Mouse (Mus musculus) small intestine, adult 2 months (tissue): ENCODE data around the gene Ranbp1. TPM values are rescaled to one million over a fixed set of nuclear protein-coding genes. Genes with fewer than 3 reads are reported as not detected.
A peak's percentile ranks its signal among the peaks of the same experiment; 100 is the strongest.

Source experiments
- H3K27ac ChIP-seq: fragments of 200-500 bp; 2 replicates; pipeline ENCODE4 v1.5.1; 2012; ENCODE audit warnings: low read depth, low read length, control low read depth, inconsistent platforms; ENCODE audit not compliant: insufficient read depth
- H3K27me3 ChIP-seq: fragments of 200-500 bp; 2 replicates; pipeline ENCODE4 v1.6.1; 2012; ENCODE audit warnings: mild to moderate bottlenecking, moderate library complexity, low read length, inconsistent platforms; ENCODE audit not compliant: control insufficient read depth, insufficient read depth
- H3K36me3 ChIP-seq: fragments of 200-500 bp; 2 replicates; pipeline ENCODE4 v1.6.1; 2012; ENCODE audit warnings: mild to moderate bottlenecking, low read length, control low read depth, inconsistent platforms; ENCODE audit not compliant: control insufficient read depth, insufficient read depth
- H3K4me1 ChIP-seq: fragments of 200-500 bp; 2 replicates; pipeline ENCODE4 v1.6.1; 2012; ENCODE audit warnings: low read length, inconsistent platforms, mixed read lengths; ENCODE audit not compliant: control insufficient read depth, insufficient read depth, insufficient read length
- H3K4me3 ChIP-seq: fragments of 200-500 bp; 2 replicates; pipeline ENCODE4 v1.5.1; 2012; ENCODE audit warnings: low read depth, mild to moderate bottlenecking, control low read depth, inconsistent platforms, low read length, moderate library complexity
- CTCF ChIP-seq: fragments of 200-500 bp; IDR thresholded peaks from 2 replicates; pipeline ENCODE4 v1.5.1; 2012; ENCODE audit warnings: low read depth, mild to moderate bottlenecking, control low read depth, inconsistent platforms, low read length, moderate library complexity, mixed read lengths; ENCODE audit not compliant: insufficient replicate concordance, insufficient read length; ENCODE audit errors: extremely low read depth
- POLR2A ChIP-seq: fragments of 200-500 bp; IDR thresholded peaks from 2 replicates; pipeline ENCODE4 v1.6.1; 2012; ENCODE audit warnings: low read depth, mild to moderate bottlenecking, control low read depth, inconsistent platforms, low read length, moderate library complexity
- whole genome bisulfite sequencing: fragments of 180-500 bp; shearing (Covaris S2); methylation state at CpG from one replicate; pipeline ENCODE4 v1.1.7; 2018; 5-methylcytosine and 5-hydroxymethylcytosine counted together
- polyA plus RNA-seq: library from polyadenylated mRNA; depleted of rRNA; stranded (reverse); fragments of >200 nt; gene quantifications from 2 replicates; pipeline ENCODE4 v1.2.3, GENCODE M21; 2012

Ranbp1 gene
- polyA plus RNA-seq, 1 experiment = 47.7 TPM

- Histone ChIP-seq H3K4me3 (no peak overlapping the region), H3K27me3 (no peaks in the 10 kb centered on the region), H3K4me1 (no peaks in the 10 kb centered on the region), H3K36me3 (no peaks in the 10 kb centered on the region), H3K27ac (no peak overlapping the region)
- TF ChIP-seq CTCF = no peak
- no peak for TF ChIP-seq POLR2A
- 86% methylated on average over 11 of the region's 11 CpGs for WGBS
These were observed 26.3 kb downstream of the Ranbp1 start for GRCm38 (mm10) chr16:18222188-18222587.

- no peak overlapping the region for H3K4me3 ChIP-seq
- no peaks in the 10 kb centered on the region for H3K27me3 ChIP-seq
- 68% methylated on average over 11 of the region's 11 CpGs for WGBS
- H3K27ac ChIP-seq = no peak overlapping the region
- TF ChIP-seq CTCF = peak; percentile 21; the same call in 1 of the 2 replicates
- TF ChIP-seq POLR2A = no peak
- H3K36me3 ChIP-seq = no peaks in the 10 kb centered on the region
- no peaks in the 10 kb centered on the region for H3K4me1 ChIP-seq
These were observed 27.0 kb downstream of the Ranbp1 start for GRCm38 (mm10) chr16:18221543-18221898.

GRCm38 (mm10) chr16:18220856-18221542 lies 27.5 kb downstream of the Ranbp1 start:
- Histone ChIP-seq H3K27ac (no peak overlapping the region), H3K4me3 (no peak overlapping the region), H3K27me3 (no peaks in the 10 kb centered on the region), H3K36me3 (no peaks in the 10 kb centered on the region), H3K4me1 (no peaks in the 10 kb centered on the region)
- 82% methylated on average over 6 of the region's 6 CpGs for WGBS
- TF ChIP-seq POLR2A (no peak), CTCF (no peak)

GRCm38 (mm10) chr16:18220001-18220400 lies 28.5 kb downstream of the Ranbp1 start:
- Histone ChIP-seq H3K4me3 (no peak overlapping the region), H3K27ac (no peak overlapping the region), H3K27me3 (no peaks in the 10 kb centered on the region), H3K4me1 (no peaks in the 10 kb centered on the region), H3K36me3 (no peaks in the 10 kb centered on the region)
- 45% methylated on average over 8 of the region's 8 CpGs for WGBS
- TF ChIP-seq POLR2A (no peak), CTCF (no peak)

- no peak overlapping the region for H3K27ac ChIP-seq
- 69% methylated on average over 9 of the region's 9 CpGs for WGBS
- H3K4me3 ChIP-seq = no peak overlapping the region
- H3K36me3 ChIP-seq = no peaks in the 10 kb centered on the region
- no peaks in the 10 kb centered on the region for H3K27me3 ChIP-seq
- TF ChIP-seq CTCF (no peak), POLR2A (no peak)
- no peaks in the 10 kb centered on the region for H3K4me1 ChIP-seq
These were observed 29.9 kb downstream of the Ranbp1 start for GRCm38 (mm10) chr16:18218580-18218996.

GRCm38 (mm10) chr16:18217579-18217978 lies 31.0 kb downstream of the Ranbp1 start, which contains the start of gene Ccdc188:
Ccdc188 (plus strand) TSS chr16:18217879.
- WGBS = 92% methylated on average over 4 of the region's 4 CpGs
- Histone ChIP-seq H3K4me3 (no peak within 1 kb of the TSS), H3K27me3 (no peaks in the 10 kb centered on the region), H3K4me1 (no peaks in the 10 kb centered on the region), H3K27ac (no peak within 1 kb of the TSS), H3K36me3 (no peaks in the 10 kb centered on the region)
- TF ChIP-seq POLR2A (no peak), CTCF (no peak)

GRCm38 (mm10) chr16:18214858-18215257 lies 33.7 kb downstream of the Ranbp1 start:
- H3K27me3 ChIP-seq = no peaks in the 10 kb centered on the region
- H3K4me3 ChIP-seq = no peak overlapping the region
- peaks cover 12% of the 10 kb centered on the region for H3K4me1 ChIP-seq
- no peaks in the 10 kb centered on the region for H3K36me3 ChIP-seq
- H3K27ac ChIP-seq = no peak overlapping the region
- WGBS = 73% methylated on average over 7 of the region's 7 CpGs
- no peak for TF ChIP-seq POLR2A
- no peak for TF ChIP-seq CTCF
